Mouse (Mus musculus): ENCODE data around the gene Epsti1.

- TF ChIP-seq GATA1 (IDR thresholded peaks at IDR 0.05; ENCODE audit: low read length) (no peak), TAL1 (IDR thresholded peaks at IDR 0.05; ENCODE audit: low read length) (no peak)
Measured at GRCm38 (mm10) chr14:78041886-78042526, 138.0 kb downstream of the Epsti1 start.

Data from erythroblast, embryonic 14.5 days (primary cell).